Mouse (Mus musculus) cerebellum, adult 9-10 months (tissue): ENCODE results near the gene a.
"Not testable (repeated sequence)": the region's sequence is repeated elsewhere in the genome, so short reads cannot be mapped to it uniquely, and the experiment has no call there.

ENCODE experiments used
- DNase-seq: peaks from one replicate; pipeline ENCODE4 v3.0.0; 2022

a gene

GRCm38 (mm10) chr2:155016751-155017150 lies 225.5 kb downstream of the a start:
- DNase-seq, result not testable (repeated sequence)

GRCm38 (mm10) chr2:155018251-155018755 lies 227.1 kb downstream of the a start, which contains the start of gene Gm14226:
Gm14226 (plus strand) TSS chr2:155018266.
- DNase-seq, result not testable (repeated sequence)

- peak; percentile 31 for DNase-seq
Observed at GRCm38 (mm10) chr2:155018762-155019641, 227.8 kb downstream of the a start.

- DNase-seq, result peak; percentile 90
Observed at GRCm38 (mm10) chr2:155019673-155020072, 228.5 kb downstream of the a start.

GRCm38 (mm10) chr2:155020247-155020826 lies 229.1 kb downstream of the a start:
- DNase-seq, result not testable (repeated sequence)

- DNase-seq, result no peak
Observed at GRCm38 (mm10) chr2:155030831-155031230, 239.6 kb downstream of the a start.

- DNase-seq, result no peak
Observed at GRCm38 (mm10) chr2:155032938-155033710, 241.9 kb downstream of the a start.

GRCm38 (mm10) chr2:155039956-155040355 lies 248.8 kb downstream of the a start:
- DNase-seq, result no peak

DNA sequence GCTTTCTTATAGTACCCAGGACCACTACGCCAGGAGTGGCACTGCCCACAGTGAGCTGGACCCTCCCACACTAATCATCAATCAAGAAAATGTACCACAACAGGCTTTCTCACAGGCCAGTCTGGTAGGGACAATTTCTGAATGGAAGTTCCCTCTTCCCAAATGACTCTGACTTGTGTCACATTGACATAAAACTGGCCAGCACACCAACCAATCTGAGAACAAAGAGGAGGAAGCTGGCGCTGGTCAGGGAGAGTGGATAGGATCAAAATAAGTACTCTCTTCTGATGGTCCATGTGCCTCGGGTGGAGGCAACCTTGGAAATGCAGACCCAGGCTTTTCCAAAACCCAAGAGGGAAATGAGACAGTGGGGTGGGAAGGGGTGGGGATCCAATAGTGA lies 253.3 kb downstream of the a start:
- DNase-seq, result no peak

DNA sequence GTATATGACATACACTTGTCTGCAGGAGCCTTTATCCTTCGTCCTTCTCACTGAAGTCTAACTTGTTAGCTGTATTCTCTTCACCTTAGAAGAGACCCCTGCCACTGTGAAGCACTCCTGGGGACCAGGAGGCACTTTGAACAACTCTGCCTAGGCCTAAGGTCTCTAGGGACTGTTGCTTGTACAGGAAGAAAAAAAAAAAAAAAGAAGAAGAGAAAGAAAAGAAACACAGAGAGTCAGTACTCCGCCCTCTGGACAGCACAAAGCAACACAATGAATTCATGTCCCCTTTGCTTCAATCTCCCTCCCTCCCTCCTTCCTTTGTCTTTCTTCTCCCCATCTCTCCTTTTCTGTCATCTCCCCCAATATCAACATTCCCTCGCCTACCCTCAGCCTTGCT lies 253.9 kb downstream of the a start:
- no peak for DNase-seq

DNA sequence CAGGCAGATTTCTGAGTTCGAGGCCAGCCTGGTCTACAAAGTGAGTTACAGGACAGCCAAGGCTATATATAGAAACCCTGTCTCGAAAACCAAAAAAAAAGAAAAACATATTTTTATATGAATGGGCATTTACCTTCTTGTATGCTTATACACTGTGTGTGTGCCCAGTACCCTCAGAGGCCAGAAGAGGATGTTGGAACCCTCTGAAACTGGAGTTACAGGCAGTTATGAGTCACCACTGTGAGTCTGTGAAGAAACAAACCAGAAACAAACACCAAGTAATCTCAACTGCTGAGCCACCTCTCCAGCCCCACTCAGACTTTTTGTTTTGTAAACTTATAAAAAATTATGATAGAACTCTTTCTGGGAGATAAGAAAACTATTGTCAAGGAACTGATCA lies 255.6 kb downstream of the a start:
- no peak for DNase-seq

GRCm38 (mm10) chr2:155047452-155048178 lies 256.4 kb downstream of the a start:
- DNase-seq, result no peak

GRCm38 (mm10) chr2:155050108-155050503 lies 258.9 kb downstream of the a start:
- DNase-seq, result peak; percentile 50

DNA sequence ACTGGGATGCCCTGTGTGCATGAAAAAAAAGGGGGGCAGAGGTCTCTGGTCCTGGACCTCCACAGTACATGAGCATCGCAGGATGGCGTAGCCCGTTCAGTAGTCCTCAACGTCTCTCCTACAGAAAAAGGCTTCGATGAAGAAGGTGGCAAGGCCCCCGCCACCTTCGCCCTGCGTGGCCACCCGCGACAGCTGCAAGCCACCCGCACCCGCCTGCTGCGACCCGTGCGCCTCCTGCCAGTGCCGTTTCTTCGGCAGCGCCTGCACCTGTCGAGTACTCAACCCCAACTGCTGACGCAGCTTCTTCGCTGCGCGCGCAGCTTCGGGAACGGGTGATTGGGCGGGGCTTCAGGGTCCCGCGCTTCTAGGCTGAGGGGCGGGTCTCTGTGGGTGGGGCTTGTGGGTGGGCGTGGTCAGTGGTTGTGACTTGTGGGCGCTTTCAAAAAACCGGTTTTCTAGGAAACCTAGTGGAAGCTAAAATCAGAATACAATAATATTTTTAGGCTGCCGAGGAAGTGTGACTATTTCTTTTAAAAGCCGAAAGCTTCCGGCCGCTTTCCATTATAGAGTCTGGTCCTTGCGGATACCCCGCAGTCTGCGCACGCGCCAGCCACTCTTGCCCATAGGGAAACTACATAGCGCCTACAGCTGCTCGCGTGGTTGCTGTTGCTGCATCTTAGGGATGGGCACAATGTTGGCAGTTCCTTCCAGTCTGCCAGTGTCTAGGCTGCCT lies 259.5 kb downstream of the a start:
- DNase-seq, result peak; percentile 96

- no peak for DNase-seq
Observed at GRCm38 (mm10) chr2:155051622-155052351, 260.6 kb downstream of the a start.

DNA sequence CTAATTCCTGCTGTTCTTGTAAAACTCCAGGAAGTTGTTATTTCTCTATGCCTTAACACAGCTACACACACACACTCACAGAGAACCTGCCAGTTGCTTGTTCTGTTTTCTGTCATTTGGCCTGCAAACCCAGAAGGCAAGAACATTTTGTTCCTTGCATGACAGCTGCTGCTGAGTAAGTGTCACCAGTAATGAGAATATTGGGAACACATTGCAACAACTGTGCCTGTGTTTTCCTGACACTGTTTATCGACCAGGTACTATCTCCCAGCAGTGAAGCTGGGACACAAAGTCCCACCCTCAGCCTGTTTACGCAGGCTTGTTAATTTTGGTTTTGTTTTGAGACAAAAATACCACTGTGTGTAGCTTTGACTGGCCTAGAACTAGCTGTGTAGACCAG lies 261.5 kb downstream of the a start:
- no peak for DNase-seq

GRCm38 (mm10) chr2:155053512-155053911 lies 262.3 kb downstream of the a start:
- DNase-seq, result not testable (repeated sequence)

DNA sequence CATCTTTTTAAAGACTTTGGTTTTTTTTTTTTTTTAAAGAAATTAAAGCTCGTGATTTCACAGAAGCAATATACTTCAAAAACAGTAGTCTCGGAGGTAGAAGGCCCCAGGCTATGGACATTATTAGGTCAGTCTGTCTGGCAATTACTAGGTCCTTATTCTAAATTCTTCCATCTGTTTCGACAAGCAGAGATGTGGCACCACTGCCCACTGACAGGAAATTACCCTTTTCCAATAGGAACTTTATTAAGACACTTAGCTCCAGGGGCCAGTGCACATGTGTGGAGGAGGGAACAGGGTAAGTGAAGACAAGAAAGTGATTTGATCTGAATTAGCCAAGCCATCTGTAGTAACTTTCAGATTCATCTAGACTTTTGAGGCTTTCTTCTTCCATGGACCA lies 263.5 kb downstream of the a start:
- DNase-seq, result no peak

DNA sequence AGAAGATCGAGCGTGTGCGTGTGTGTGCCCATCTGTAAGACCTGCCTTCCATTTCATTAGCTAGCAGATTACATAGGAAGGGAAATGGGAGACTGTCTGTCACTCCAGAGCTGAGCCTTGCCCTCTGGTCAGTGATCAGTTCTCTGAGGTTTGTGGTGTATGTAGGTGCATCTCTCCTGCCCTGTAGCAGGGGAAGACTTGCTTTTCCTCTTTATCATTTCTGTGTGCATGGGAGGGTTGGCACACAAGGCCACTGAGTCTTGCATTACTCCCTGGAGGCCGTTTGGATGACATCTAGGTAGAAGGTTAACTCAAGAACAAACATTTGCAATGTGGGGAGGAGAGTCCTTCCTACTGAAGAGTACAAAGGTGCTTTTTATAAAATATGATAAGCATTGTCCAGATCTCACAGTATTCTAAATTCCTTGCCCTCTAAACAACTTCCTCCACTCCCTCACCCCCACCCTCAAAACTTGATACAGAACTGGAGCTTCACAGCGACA lies 264.9 kb downstream of the a start:
- no peak for DNase-seq

- DNase-seq, result no peak
Observed at GRCm38 (mm10) chr2:155057361-155057760, 266.2 kb downstream of the a start.

- DNase-seq, result no peak
Observed at GRCm38 (mm10) chr2:155071027-155071426, 279.8 kb downstream of the a start.
